Mouse (Mus musculus): ENCODE results near the gene Ank.

The Ank gene

GRCm38 (mm10) chr15:27548110-27548509 is 81.6 kb downstream of the Ank start:
- peak; percentile 16 for DNase-seq

DNA sequence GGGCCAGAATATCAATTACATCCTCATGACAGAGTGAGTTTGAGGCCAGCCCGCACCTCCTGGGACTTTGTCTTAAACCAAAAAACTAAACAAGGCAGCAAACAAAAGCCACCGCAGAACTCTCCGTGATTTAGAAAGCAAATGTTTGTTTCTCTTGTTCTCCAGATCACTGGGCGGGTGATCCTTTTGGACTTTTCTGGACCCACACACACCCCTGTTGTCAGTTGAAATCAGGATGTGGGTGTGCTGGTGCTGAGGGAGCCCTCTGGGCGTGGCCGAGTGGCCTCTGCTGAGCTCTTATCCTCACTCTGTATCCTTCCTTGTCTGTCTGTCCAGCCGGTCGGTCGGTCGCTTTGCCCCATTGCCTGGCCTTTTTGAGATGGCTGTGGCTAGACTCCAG is 82.6 kb downstream of the Ank start:
- no peak for DNase-seq

- peak; percentile 16 for DNase-seq
Measured at GRCm38 (mm10) chr15:27549878-27550277, 83.4 kb downstream of the Ank start.

DNA sequence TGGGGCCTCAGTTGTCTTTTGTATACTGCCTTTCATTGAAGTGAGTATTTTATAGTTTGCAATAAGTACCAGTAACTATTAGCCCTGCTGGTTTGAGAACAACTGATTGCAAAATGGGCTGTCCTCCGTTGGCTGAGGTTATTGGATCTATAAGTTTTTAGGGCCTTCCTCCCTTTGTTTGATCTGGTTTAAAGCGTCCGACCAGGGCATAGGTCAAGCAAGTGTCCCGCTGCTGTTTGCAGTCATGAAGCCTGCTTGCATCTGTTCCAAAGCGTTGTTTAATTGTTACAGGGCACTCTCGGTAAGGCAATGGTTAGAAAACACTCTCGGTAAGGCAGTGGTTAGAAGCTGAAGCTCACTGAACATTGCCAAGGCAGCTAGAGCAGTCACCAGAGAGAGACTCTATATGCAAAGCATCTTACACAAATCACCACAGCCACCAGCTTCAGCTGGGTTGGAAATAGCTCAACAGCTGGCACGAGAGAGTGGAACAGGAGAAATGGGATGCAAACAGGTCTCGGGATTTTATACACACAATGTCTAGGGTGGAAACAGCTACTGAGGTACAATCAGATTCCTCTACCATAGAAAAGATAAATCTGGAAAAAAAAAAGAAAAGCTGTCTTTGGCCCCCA is 84.0 kb downstream of the Ank start:
- no peak for DNase-seq

GRCm38 (mm10) chr15:27551117-27552114 is 84.9 kb downstream of the Ank start:
- DNase-seq: no peak

GRCm38 (mm10) chr15:27552129-27552700 is 85.7 kb downstream of the Ank start:
- DNase-seq: no peak

DNA sequence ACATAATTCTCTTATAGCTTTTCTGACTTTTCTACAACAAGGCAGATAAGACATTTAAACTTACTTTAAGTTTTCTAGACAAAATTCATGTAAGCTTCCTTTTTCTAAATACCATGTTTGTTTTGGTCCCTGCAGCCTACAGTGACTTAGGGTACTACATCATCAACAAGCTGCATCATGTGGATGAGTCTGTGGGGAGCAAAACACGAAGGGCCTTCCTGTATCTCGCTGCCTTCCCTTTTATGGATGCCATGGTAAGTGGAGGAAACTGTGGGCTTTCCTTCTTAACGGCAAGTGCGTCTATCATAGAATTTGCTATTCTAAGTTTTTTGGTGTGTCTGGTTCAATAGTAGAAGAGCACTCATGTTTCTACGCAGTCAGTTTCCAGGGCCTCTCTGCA is 87.1 kb downstream of the Ank start:
- DNase-seq: no peak

DNA sequence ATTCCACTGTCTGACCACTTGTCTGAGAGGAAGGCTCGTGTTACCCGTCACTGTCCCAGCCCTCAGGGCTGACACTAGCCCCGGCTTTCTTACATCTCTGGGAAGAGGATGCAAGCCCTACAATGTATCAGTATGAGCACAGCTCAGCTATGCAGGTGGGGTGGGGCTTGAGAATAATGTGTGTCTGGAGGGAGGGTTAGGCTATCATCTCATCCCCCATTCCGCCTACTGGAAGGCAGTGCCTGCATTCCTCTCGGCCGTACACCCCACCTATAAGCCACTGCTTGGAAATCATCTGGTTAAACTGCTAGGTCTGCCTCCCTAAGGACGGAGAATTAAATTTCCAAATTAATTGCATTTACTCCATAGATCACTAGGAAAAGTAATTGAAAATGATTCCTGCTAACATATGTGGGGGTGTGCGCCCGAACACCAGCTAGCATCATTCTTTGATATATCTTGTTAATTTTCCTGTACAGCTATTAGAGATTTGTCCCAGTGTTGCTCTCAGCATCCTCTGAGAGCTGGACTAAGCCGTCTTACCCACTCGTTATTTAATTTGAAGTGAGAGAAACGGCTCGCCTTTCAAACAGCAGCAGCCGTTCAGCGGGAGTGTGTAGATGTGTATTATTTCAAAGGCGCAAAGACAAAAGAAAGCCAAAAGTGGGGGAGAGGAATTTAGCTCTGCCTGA is 92.1 kb downstream of the Ank start:
- DNase-seq: no peak

DNA sequence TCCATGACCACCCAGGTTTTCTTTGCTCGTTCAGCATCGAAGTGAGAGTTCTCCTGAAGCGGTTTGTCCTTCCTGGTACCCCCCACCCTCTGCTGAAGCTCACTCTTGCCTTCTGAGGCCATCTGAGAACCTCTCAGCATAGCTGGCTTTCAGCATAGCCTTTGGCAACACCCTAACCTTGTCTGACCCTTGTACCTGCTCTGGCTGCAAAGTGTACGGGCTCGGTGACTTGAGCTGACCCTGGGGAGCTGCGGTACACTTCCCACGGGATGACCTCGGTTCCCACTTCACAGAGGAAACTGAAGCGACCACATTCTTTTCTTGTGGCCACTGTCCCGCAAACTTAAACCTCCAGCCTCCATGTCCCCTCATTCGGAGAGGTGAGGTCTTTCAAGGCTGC is 93.8 kb downstream of the Ank start:
- DNase-seq: no peak

DNA sequence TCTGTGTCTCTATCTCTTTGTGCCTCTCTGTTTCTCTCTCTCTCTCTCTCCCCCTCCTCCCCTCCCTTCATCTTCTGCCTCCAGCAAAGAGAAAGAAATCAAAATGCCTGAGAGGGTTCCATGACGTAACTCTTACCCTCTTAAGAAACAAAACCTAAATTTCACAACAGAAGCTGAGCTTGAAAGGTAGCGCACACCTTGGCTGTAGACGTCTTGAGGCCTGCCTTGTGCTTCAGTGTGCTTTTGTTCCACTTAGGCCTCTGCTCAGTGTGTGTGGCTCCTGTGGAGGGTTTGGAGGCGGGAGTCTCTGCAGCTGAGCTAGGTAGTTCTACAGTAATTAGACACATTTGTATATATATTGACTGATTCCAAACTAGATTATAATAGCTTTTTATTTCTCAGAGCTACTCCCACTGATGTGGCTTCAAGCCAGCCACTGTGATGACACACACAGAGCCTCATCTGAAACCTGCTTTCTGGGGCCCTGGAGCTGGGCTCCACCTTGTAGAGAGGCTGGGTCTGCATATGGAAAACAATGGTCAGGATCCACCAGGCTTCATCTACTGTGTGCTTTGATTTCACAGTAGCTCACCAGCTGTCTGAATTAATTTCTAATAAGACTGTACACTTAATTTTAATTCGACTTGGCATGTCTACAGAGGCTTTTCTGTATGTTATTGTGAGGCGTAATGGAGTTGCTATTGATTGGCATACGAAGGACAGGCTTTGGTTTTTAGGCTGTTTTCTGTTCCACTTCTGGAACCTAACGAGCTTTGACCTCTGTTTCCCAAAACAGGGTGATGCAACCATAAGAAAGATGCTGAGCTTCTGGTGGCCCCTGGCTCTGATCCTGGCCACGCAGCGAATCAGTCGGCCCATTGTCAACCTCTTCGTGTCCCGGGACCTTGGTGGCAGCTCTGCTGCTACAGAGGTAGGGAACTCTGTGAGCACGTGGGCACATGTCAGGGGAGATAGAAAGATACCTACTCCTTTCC is 97.9 kb downstream of the Ank start:
- DNase-seq: no peak

DNA sequence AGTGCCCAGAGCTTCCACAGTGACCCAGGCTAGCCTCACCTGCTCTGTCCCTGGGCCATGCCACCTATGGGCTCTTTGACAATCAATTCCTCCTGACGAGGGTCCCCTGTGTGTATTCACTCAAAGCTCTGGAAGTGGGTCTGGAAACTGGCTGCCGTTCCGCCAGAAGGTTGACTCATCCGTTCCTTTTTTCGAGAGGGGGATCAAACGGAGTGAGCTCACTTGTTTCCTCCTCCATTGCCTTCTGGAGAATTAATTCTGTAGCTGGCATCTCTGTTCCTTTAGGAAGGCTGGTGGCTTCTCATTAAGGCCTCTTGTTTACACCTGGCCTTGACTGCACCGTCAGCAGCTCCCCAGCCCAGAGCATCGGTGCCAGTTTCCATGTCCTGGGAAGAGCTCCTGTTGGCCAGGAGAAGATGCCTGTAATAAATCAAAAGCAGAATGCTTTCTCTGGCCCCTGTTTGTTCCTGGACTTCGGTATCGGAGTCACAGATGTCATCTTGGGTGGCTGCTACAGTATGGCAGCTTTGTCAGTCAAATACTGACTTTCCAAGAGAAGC is 99.2 kb downstream of the Ank start:
- DNase-seq: no peak

GRCm38 (mm10) chr15:27567356-27567755 is 100.9 kb downstream of the Ank start:
- DNase-seq: no peak

- no peak for DNase-seq
Measured at GRCm38 (mm10) chr15:27568371-27568770, 101.9 kb downstream of the Ank start.

DNA sequence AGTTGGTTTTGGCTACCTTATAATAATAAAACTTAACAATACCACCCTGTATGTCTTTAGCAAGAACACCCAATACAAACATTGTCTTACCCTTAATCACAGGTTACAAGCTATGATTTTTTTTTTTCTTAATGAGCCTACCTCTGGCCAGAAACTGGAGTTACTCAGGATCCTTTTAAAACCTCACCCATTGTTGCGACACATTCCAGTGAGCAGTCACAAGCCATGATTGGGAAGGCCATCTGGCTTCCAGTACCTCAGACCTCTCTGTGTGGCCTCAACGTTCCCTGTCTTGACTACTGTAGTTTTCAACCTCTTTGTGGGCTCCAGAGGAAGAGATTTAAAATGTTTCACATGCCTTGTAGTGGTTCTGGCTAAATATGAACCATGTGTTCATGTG is 103.4 kb downstream of the Ank start:
- DNase-seq: no peak

- no peak for DNase-seq
Measured at GRCm38 (mm10) chr15:27570385-27570784, 103.9 kb downstream of the Ank start.

DNA sequence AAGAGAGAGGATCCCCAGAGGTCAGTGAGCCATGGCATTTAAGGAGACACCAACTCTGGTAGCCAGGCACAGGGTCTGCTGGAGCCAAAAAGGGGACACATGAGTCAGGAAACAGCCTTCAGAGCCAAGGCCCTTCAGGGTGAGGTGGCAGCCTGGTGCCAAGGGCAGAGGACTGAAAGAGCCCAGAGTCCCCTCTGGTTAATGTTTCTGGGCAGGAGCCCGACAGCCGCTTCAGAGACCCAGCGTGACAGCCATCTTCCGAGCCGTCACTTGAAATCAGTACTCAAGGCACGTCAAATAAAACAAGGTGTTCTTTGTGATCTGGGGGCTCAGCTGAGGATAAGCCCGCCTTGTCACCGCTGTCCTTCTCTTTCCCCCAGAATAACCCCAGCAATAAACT is 104.7 kb downstream of the Ank start:
- no peak for DNase-seq

GRCm38 (mm10) chr15:27574992-27575781 is 108.7 kb downstream of the Ank start:
- DNase-seq: no peak

- no peak for DNase-seq
Measured at GRCm38 (mm10) chr15:27575932-27576331, 109.5 kb downstream of the Ank start.

DNA sequence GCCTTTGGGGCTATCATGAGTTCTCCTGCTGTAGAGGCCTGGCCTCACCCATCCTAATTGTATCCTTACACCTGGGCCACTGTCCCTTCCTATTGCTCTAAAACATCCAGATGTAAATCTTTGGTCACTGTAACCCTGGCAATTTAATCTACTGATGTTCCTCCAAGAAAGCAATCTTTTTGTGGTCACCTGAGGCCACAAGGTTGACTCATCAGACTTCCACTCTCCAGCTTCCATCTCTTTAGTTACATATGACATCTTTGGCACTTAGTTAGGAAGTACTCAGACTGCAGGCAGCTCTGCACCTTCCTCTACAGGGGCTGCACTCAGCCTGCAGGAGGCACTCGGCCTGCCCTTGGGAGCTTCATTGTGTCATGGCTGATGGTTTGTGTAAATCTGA is 110.4 kb downstream of the Ank start:
- no peak for DNase-seq

GRCm38 (mm10) chr15:27577915-27578780 is 111.7 kb downstream of the Ank start:
- no peak for DNase-seq

Measured in lung, postnatal 10 days (tissue).